Mouse (Mus musculus) yolk sac, embryonic 10.5 days (tissue): ENCODE data around the gene Cog1.
A peak's percentile ranks its signal among the peaks of the same experiment; 100 is the strongest.

ENCODE experiments used
- DNase-seq: peaks from one replicate; pipeline ENCODE4 v3.0.0-alpha.2; 2017; ENCODE audit warnings: low spot score

The Cog1 gene

GRCm38 (mm10) chr11:113666648-113667047, 17.7 kb downstream of the Cog1 start:
- peak; percentile 49 for DNase-seq

GRCm38 (mm10) chr11:113667122-113667521, 18.2 kb downstream of the Cog1 start:
- peak; percentile 71 for DNase-seq

GRCm38 (mm10) chr11:113667704-113668103, 18.7 kb downstream of the Cog1 start:
- DNase-seq = peak; percentile 31

- no peak for DNase-seq
These were observed 19.9 kb downstream of the Cog1 start for GRCm38 (mm10) chr11:113668857-113669256.

- no peak for DNase-seq
These were observed 20.7 kb downstream of the Cog1 start for GRCm38 (mm10) chr11:113669711-113670110.

GRCm38 (mm10) chr11:113673614-113674013, 24.6 kb downstream of the Cog1 start:
- DNase-seq = no peak

- no peak for DNase-seq
These were observed 25.6 kb downstream of the Cog1 start for GRCm38 (mm10) chr11:113674595-113674994.

GRCm38 (mm10) chr11:113676847-113677246, 27.9 kb downstream of the Cog1 start:
- no peak for DNase-seq

- DNase-seq = no peak
These were observed 28.4 kb downstream of the Cog1 start for GRCm38 (mm10) chr11:113677378-113677777.

- no peak for DNase-seq
These were observed 29.4 kb downstream of the Cog1 start for GRCm38 (mm10) chr11:113678373-113678772.

- no peak for DNase-seq
These were observed 32.0 kb downstream of the Cog1 start for GRCm38 (mm10) chr11:113680954-113681353.

GRCm38 (mm10) chr11:113681979-113682378, 33.0 kb downstream of the Cog1 start:
- DNase-seq = no peak

- DNase-seq = peak; percentile 80
These were observed 34.1 kb downstream of the Cog1 start for GRCm38 (mm10) chr11:113682897-113683626.

- DNase-seq = no peak
These were observed 34.6 kb downstream of the Cog1 start for GRCm38 (mm10) chr11:113683627-113683956.

- peak; percentile 96 for DNase-seq
These were observed 35.2 kb downstream of the Cog1 start, which contains the start of the genes Fam104a and D11Wsu47e for GRCm38 (mm10) chr11:113683957-113684706. Gene Fam104a (minus strand): TSS chr11:113684155. Gene D11Wsu47e (plus strand): TSS chr11:113684412.

- no peak for DNase-seq
These were observed 35.9 kb downstream of the Cog1 start for GRCm38 (mm10) chr11:113684707-113685426.

- no peak for DNase-seq
These were observed 38.1 kb downstream of the Cog1 start for GRCm38 (mm10) chr11:113687031-113687430.

- no peak for DNase-seq
These were observed 41.5 kb downstream of the Cog1 start for GRCm38 (mm10) chr11:113690506-113690905.

GRCm38 (mm10) chr11:113691318-113691717, 42.3 kb downstream of the Cog1 start:
- DNase-seq = no peak

GRCm38 (mm10) chr11:113691851-113692250, 42.9 kb downstream of the Cog1 start:
- DNase-seq = no peak

GRCm38 (mm10) chr11:113697571-113697970, 48.6 kb downstream of the Cog1 start:
- no peak for DNase-seq

- DNase-seq = peak; percentile 38
These were observed 49.1 kb downstream of the Cog1 start for GRCm38 (mm10) chr11:113698013-113698545.
